Mouse (Mus musculus): Measurements from ENCODE around the gene Adam12. TPM values are rescaled to one million over a fixed set of nuclear protein-coding genes. Genes with fewer than 3 reads are reported as not detected.
A peak's percentile ranks its signal among the peaks of the same experiment; 100 is the strongest.

Gene Adam12
- polyA plus RNA-seq, 1 experiment from 2014 or later, result 4.8 TPM

DNA sequence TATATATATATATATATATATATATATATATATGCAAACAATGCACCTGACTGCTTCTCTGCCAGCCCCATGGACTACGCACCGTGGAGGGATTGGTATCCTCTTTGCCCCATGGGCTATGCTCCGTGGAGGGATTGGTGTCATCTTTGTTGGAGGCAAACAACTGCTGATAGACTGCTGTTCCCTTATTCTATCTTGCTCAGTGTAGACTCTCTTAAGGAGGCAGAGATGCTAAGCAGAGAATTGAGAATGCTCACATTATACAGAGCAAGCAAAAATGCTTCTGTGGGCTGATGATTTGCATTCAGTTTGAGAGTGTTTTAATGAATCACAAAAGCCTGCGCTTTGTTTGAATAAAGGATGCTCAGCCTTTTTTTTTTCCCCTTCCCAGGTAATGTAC lies 368.3 kb downstream of the Adam12 start:
- H3K9ac ChIP-seq, result no peak overlapping the region
- H3K4me3 ChIP-seq, result no peak overlapping the region
- H3K9me3 ChIP-seq, result no peaks in the 10 kb centered on the region
- H3K4me1 ChIP-seq (replicated peaks), result no peaks in the 10 kb centered on the region
- H3K4me2 ChIP-seq, result no peak overlapping the region
- H3K27me3 ChIP-seq, result no peaks in the 10 kb centered on the region
- H3K36me3 ChIP-seq, result no peaks in the 10 kb centered on the region
- no peak for ATAC-seq (ENCODE audit: low FRiP score, low read depth)
- no peak overlapping the region for H3K27ac ChIP-seq (replicated peaks)
- 73% methylated on average over 4 of the region's 4 CpGs for WGBS

DNA sequence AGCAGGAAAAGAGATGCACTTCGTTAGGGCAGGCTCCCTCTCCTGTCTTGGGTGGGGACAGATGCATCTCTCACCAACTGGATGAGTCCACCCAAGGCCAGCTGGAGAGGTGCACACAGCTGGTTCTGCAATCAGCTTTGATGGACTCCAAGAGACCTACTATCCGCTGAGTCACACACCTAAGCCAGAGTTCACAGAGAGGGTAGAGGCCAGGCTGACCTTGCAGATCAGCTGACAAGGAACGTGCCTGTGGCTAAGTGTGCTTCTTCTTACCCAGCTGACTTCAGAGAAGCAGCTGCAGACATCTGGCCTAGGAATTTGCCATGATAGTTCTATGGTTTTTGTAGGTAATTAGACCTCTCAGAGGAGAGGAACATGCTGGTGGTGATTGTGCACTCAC lies 368.8 kb downstream of the Adam12 start:
- no peak for ATAC-seq (ENCODE audit: low FRiP score, low read depth)

DNA sequence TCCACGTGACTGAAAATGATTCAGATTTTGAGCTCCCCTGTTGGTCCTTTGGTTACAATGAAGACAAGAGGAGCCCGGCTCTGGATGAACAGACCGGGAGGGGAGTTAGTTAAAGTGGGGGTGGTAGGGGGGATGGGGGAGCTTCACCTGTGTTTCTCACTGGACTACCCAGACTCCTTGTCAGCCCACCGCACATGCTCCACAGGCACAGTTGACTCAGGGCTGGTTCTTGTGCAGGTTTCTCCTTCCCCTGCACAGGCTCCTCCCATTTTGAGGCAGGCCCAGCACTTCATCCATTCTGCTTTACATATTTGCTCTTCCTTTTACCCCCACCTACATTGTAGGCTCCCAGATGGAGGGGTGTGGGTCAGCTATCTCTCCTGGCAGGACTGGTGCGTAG lies 369.2 kb downstream of the Adam12 start:
- H3K4me3 ChIP-seq, result no peak overlapping the region
- 93% methylated on average over 5 of the region's 5 CpGs for WGBS
- no peaks in the 10 kb centered on the region for H3K9me3 ChIP-seq

More for the DNA sequence above, 368.8 kb downstream of the Adam12 start:
- WGBS, result 80% methylated on average over 3 of the region's 3 CpGs
- no peaks in the 10 kb centered on the region for H3K4me1 ChIP-seq (replicated peaks)
- H3K36me3 ChIP-seq, result no peaks in the 10 kb centered on the region
- no peak overlapping the region for H3K9ac ChIP-seq
- H3K27ac ChIP-seq (replicated peaks), result no peak overlapping the region
- H3K4me2 ChIP-seq, result no peak overlapping the region
- H3K9me3 ChIP-seq, result no peaks in the 10 kb centered on the region
- no peaks in the 10 kb centered on the region for H3K27me3 ChIP-seq
- H3K4me3 ChIP-seq, result no peak overlapping the region

DNA sequence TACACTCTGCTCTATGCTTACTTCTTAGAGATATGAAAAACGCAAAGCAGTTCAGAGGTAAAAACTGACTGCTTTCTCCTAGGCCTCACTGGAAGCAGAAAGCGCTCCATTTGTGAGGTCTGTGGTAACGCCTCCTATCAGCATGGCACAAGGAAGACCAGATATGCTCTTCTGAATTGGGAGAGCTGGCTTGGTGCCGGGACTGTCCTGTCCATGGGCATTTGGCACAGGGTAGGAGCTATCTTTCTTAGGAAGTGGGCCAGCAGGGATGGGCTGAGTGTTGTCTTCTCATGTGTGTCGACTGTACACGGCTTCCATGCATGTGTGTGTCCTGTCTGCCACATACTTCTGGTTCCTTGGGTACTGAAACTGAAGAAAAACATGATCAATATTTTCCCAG lies 369.7 kb downstream of the Adam12 start:
- ATAC-seq (ENCODE audit: low FRiP score, low read depth), result no peak
- WGBS, result 93% methylated on average over 6 of the region's 6 CpGs
- H3K27me3 ChIP-seq, result no peaks in the 10 kb centered on the region
- H3K9ac ChIP-seq, result no peak overlapping the region
- H3K9me3 ChIP-seq, result no peaks in the 10 kb centered on the region
- H3K36me3 ChIP-seq, result no peaks in the 10 kb centered on the region
- H3K27ac ChIP-seq (replicated peaks), result no peak overlapping the region
- H3K4me3 ChIP-seq, result no peak overlapping the region
- H3K4me2 ChIP-seq, result no peak overlapping the region
- H3K4me1 ChIP-seq (replicated peaks), result no peaks in the 10 kb centered on the region

More for the DNA sequence above, 369.2 kb downstream of the Adam12 start:
- ATAC-seq (ENCODE audit: low FRiP score, low read depth), result no peak
- H3K4me1 ChIP-seq (replicated peaks), result no peaks in the 10 kb centered on the region
- no peaks in the 10 kb centered on the region for H3K27me3 ChIP-seq
- H3K27ac ChIP-seq (replicated peaks), result no peak overlapping the region
- H3K36me3 ChIP-seq, result no peaks in the 10 kb centered on the region
- no peak overlapping the region for H3K9ac ChIP-seq
- no peak overlapping the region for H3K4me2 ChIP-seq

DNA sequence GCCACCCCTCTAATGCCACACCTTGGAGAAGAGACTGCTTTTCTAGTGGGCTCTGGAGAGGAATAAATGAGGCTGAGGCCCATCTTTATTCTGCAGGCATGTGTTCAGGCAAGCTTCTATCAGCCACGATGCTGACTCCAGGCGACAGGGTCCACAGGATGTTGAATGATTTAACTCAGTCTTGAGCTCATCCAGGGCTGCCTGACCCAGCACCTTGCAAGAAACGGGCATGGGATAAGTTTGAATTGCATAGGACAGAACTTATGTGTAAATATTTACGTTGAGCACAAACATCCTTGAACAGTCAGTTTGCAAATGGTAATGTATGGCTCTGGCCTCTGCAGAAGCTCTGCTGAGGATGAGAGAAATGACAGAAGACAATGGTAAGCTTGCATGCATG lies 372.4 kb downstream of the Adam12 start:
- H3K4me2 ChIP-seq, result no peak overlapping the region
- no peaks in the 10 kb centered on the region for H3K27me3 ChIP-seq
- no peaks in the 10 kb centered on the region for H3K36me3 ChIP-seq
- H3K27ac ChIP-seq (replicated peaks), result no peak overlapping the region
- no peaks in the 10 kb centered on the region for H3K9me3 ChIP-seq
- 83% methylated on average over 4 of the region's 4 CpGs for WGBS
- no peak for ATAC-seq (ENCODE audit: low FRiP score, low read depth)
- no peak overlapping the region for H3K4me3 ChIP-seq
- no peaks in the 10 kb centered on the region for H3K4me1 ChIP-seq (replicated peaks)
- H3K9ac ChIP-seq, result no peak overlapping the region

DNA sequence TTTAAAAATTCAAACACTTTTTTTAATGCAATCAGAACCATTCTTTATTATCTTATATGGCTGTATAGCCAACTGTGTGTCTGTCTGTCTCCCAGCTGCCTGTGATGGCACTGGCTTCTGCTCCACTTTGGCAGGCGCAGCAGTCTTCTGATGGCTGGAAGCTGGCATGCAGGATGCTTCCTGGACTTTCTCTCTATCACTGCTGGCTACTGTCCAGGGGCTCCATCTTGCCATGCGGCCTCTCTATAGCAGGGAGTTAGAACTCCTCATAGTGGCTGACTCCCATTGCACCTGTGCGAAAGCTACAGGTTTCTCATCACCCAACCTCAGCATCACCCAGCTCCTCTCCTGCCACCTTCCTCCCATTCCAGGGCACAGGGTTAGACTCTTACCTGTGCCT lies 373.4 kb downstream of the Adam12 start:
- Histone ChIP-seq H3K9ac (no peak overlapping the region), H3K4me2 (no peak overlapping the region), H3K36me3 (no peaks in the 10 kb centered on the region), H3K27ac (replicated peaks) (no peak overlapping the region), H3K9me3 (no peaks in the 10 kb centered on the region), H3K27me3 (no peaks in the 10 kb centered on the region), H3K4me3 (no peak overlapping the region), H3K4me1 (replicated peaks) (no peaks in the 10 kb centered on the region)
- ATAC-seq (ENCODE audit: low FRiP score, low read depth), result no peak
- WGBS, result 77% methylated on average over 3 of the region's 3 CpGs

DNA sequence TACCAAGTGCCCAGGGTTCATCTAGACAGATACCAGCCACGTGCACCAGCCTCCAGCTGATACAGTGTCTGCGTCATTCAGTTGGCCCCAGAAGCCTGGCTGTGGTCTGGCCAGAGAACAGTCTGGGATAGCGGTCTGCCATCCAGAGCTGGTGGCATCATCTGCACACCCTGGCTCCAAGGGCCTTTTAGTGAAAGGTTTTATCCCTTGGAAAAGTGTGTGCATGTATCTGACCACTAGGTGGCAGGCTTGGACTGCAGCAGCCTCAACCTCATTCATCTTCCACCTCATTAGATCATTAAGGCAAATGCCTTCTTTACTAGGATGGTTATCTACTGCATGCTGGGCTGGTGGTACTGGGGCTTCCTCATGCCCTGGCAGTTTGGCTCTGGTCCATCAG lies 375.7 kb downstream of the Adam12 start:
- no peaks in the 10 kb centered on the region for H3K27me3 ChIP-seq
- H3K4me2 ChIP-seq, result no peak overlapping the region
- H3K9me3 ChIP-seq, result no peaks in the 10 kb centered on the region
- no peak overlapping the region for H3K4me3 ChIP-seq
- 7% methylated on average over 2 of the region's 3 CpGs for WGBS
- no peaks in the 10 kb centered on the region for H3K4me1 ChIP-seq (replicated peaks)
- no peaks in the 10 kb centered on the region for H3K36me3 ChIP-seq
- peak; percentile 68 for ATAC-seq (ENCODE audit: low FRiP score, low read depth)
- no peak overlapping the region for H3K9ac ChIP-seq
- H3K27ac ChIP-seq (replicated peaks), result no peak overlapping the region

DNA sequence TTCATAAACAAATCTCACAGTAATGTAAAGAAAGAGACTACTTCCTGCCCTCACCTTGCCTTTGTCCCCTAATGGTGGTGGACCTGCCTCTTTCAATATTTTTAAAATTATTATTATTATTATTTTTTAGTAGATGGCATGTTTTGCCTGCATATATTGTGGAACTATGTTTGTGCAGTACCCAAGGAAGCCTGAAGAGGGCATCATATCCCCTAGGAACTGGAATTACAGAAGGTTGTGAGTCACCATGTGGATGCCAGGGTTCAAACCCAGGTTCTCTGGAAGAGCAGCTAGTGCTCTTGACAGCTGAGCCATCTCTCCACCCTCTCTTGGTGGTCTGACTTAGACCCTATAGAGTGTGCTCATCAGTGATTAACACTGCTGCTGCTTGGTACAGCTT lies 381.2 kb downstream of the Adam12 start:
- H3K9ac ChIP-seq, result no peak overlapping the region
- H3K4me3 ChIP-seq, result no peak overlapping the region
- no peak overlapping the region for H3K27ac ChIP-seq (replicated peaks)
- H3K9me3 ChIP-seq, result no peaks in the 10 kb centered on the region
- H3K4me2 ChIP-seq, result no peak overlapping the region
- ATAC-seq (ENCODE audit: low FRiP score, low read depth), result no peak
- H3K36me3 ChIP-seq, result no peaks in the 10 kb centered on the region
- no peaks in the 10 kb centered on the region for H3K4me1 ChIP-seq (replicated peaks)
- no peaks in the 10 kb centered on the region for H3K27me3 ChIP-seq

DNA sequence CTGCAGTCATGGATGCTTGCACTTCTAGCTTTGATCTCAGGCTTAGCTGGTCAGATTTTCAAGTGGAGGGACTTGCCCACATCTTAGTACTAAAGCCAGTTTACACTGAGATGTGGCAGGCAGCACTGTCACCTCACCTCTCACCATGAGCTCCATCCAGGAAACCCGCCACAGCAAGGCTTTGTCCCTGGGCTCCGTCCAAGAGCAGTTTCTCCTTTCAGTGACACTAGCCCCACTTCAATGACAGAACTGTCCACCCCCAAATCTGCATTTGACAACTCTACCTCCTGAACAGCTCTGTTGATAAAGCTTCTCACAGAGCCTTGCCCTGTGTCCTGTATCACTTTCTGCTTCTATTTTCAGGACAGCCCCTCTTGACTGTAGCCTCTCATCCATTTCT lies 383.8 kb downstream of the Adam12 start:
- no peak overlapping the region for H3K4me2 ChIP-seq
- H3K36me3 ChIP-seq, result no peaks in the 10 kb centered on the region
- no peaks in the 10 kb centered on the region for H3K4me1 ChIP-seq (replicated peaks)
- WGBS, result 72% methylated on average over 2 of the region's 2 CpGs
- no peak overlapping the region for H3K9ac ChIP-seq
- H3K27me3 ChIP-seq, result no peaks in the 10 kb centered on the region
- no peak overlapping the region for H3K4me3 ChIP-seq
- no peak for ATAC-seq (ENCODE audit: low FRiP score, low read depth)
- no peaks in the 10 kb centered on the region for H3K9me3 ChIP-seq
- no peak overlapping the region for H3K27ac ChIP-seq (replicated peaks)

DNA sequence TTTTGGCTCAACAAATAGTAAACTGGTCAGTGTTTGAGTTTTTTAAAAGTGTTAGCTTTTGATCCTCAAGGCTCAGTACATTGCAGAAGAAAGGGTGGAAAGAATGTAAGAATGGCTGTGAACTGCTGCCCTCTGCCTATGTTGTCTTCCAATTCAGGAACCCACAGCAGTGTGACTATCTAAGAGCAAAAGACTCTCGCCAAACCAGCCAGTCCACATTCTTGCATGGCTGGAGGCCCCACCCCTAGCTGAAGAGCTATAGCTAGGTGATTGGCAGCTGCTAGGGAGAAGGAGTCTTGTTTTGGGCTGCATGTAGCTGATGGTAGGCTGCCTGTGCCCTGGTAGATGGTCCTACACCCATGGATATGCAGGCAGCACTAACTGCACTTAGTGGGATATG lies 384.8 kb downstream of the Adam12 start:
- no peaks in the 10 kb centered on the region for H3K4me1 ChIP-seq (replicated peaks)
- no peak for ATAC-seq (ENCODE audit: low FRiP score, low read depth)
- H3K9ac ChIP-seq, result no peak overlapping the region
- H3K27ac ChIP-seq (replicated peaks), result no peak overlapping the region
- no peak overlapping the region for H3K4me3 ChIP-seq
- 32% methylated on average over 1 of the region's 1 CpGs for WGBS
- no peaks in the 10 kb centered on the region for H3K36me3 ChIP-seq
- H3K27me3 ChIP-seq, result no peaks in the 10 kb centered on the region
- H3K9me3 ChIP-seq, result no peaks in the 10 kb centered on the region
- H3K4me2 ChIP-seq, result no peak overlapping the region

DNA sequence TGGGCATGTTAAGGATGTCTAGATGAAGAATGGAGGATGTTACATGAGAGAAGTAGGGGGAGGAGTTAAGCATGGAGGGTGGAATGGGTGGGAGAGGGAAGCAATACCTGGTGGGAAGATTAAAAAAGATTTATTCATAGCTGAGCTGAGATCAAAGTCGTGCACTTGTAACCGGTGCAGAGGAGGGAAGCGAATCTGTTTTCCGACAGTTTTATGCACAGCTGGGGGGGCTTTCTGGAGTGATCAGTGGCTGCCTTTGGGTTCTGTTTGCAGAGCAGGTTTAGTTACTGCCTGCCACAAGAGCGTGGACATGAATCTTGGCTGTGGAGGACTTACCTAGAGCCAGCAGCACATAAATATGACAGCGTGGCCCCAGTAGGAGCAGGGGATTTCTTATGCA lies 389.9 kb downstream of the Adam12 start:
- Histone ChIP-seq H3K27me3 (no peaks in the 10 kb centered on the region), H3K9me3 (no peaks in the 10 kb centered on the region), H3K4me1 (replicated peaks) (no peaks in the 10 kb centered on the region), H3K4me3 (no peak overlapping the region), H3K27ac (replicated peaks) (no peak overlapping the region), H3K36me3 (no peaks in the 10 kb centered on the region), H3K9ac (no peak overlapping the region), H3K4me2 (no peak overlapping the region)
- 63% methylated on average over 6 of the region's 6 CpGs for WGBS
- no peak for ATAC-seq (ENCODE audit: low FRiP score, low read depth)

DNA sequence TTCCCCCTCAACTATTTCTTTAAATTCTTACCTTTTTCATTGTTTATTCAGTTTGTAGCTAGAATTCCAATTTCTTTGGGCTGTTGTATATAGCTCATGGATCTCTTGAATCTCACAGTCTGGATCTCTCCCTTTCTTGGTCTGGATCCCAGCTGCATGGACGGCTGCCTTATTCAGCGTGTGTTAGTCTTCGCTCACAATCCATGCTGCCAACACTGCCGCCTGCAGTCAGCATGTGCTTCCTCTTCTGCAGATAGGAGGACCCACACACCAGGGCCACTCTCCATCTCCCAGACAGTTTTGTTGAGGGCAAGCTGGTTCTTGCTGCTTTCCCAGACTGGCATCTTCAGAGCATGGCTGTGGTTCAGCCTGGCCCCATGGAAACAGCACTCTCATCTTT lies 392.4 kb downstream of the Adam12 start:
- no peak for ATAC-seq (ENCODE audit: low FRiP score, low read depth)
- no peak overlapping the region for H3K9ac ChIP-seq
- H3K9me3 ChIP-seq, result no peaks in the 10 kb centered on the region
- no peaks in the 10 kb centered on the region for H3K36me3 ChIP-seq
- no peak overlapping the region for H3K4me2 ChIP-seq
- H3K4me3 ChIP-seq, result no peak overlapping the region
- H3K4me1 ChIP-seq (replicated peaks), result no peaks in the 10 kb centered on the region
- H3K27me3 ChIP-seq, result no peaks in the 10 kb centered on the region
- no peak overlapping the region for H3K27ac ChIP-seq (replicated peaks)
- WGBS, result 82% methylated on average over 4 of the region's 4 CpGs
